Mouse (Mus musculus) heart, postnatal 25 days (tissue): ENCODE measurements around the gene 4930404N11Rik. TPM values are rescaled to one million over a fixed set of nuclear protein-coding genes. Genes with fewer than 3 reads are reported as not detected.

Experiments used
- DNase-seq: peaks from one replicate; pipeline ENCODE4 v3.0.0; 2022; ENCODE audit warnings: low spot score
- intact Hi-C: fragments of 180-260 bp; cut with DNase I; formaldehyde crosslinking; loops from one replicate; pipeline ENCODE4 v1.15.1; 2025
- microRNA-seq: library from miRNA; unstranded; fragments of <30 nt; microRNA quantifications from one replicate; pipeline ENCODE4 v1.2.0, GENCODE M21; 2022
- total RNA-seq, 2 experiments: library from RNA; stranded (reverse); gene quantifications; 2 replicates each; pipeline ENCODE4 v1.2.3; 2021

The 4930404N11Rik gene
- total RNA-seq, 2 experiments from 2014 or later = 0.78 to 1.2 TPM

- intact Hi-C loops = loop anchor here (2.0 kb wide), 1 partner anchor 27 kb away; the partner anchor contains the start of gene Pip5k1c
- no peak for DNase-seq
Observed at GRCm38 (mm10) chr10:81319741-81320549, 45.7 kb downstream of the 4930404N11Rik start.

DNA sequence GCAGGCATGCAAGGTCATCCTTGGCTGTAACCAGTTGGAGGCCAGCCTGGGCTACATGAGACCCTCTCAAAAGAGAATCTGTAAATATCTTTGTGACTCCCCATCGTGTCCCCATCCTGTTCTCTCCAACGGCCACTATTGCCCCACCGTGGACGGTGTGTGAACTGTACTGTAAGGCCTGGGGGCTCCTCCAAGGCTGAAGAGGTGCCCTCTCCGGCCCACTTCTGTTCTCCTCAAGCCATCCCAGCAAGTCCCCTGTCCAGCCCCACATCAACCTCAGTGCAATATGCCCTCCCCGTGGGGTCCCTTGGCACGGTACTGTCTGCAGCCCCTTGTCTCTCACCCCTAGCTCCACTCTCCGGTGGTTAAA is 46.3 kb downstream of the 4930404N11Rik start:
- intact Hi-C loops = no loop called here
- no peak for DNase-seq

DNA sequence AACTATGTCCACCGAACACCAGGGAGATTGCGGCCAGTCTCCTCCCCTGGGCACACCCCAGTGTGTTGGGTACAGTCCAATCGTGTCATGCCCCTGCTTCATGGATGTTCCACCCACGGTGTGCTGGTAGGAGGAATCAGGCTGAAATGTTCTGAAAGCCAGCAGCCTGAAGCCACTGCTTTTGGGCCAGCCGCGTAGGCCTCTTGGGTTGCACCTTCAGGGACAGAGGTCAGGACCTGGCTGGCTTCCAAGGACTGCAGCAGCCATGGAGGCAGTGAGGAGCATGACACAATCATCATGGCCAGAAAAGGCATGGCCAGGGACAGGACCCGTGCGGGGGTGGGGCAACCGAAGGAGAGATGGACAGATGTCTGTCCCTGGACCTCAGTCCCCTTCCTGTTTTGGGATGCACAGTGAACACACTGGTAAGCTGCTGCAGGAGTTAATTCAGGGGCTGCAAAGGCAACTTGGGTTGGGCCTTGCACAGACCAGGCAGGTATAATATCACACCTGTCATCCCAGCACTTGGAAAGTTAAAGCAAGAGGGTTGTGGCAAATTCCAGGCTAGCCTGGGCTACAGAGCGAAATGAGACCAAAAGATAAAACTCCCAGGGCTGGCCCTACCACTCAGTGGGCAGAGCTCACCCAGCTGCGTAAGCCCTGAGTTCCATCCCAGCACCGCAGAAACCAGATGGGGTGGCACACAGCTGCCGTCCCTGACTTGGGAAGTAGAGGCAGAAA is 46.9 kb downstream of the 4930404N11Rik start:
- DNase-seq = no peak
- intact Hi-C loops = no loop called here

DNA sequence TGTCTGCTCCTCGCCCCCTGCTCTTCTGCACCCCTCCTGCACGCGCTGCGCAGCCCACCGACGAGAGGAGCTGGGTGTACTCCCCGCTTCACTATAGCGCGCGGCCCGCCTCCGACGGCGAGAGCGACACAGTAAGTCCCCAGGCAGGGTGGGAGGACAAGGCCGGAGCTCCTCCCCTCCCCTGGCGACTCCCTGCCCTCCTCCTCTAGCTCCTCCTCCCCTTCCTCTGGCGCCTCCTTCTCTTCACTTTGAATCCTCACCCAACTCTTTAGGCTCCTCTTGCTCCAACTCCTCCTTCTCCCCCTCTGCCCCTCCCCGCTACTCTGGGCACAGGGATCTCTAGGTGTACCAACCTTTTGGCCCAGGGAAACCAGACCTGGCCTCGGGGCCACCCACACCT is 48.3 kb downstream of the 4930404N11Rik start:
- no peak for DNase-seq
- intact Hi-C loops = no loop called here

GRCm38 (mm10) chr10:81316338-81317060 is 49.1 kb downstream of the 4930404N11Rik start:
- intact Hi-C loops = no loop called here
- DNase-seq = no peak

- intact Hi-C loops = no loop called here
- DNase-seq = no peak
Observed at GRCm38 (mm10) chr10:81315587-81315986, 50.0 kb downstream of the 4930404N11Rik start.

GRCm38 (mm10) chr10:81314201-81314600 is 51.4 kb downstream of the 4930404N11Rik start:
- no peak for DNase-seq
- intact Hi-C loops = no loop called here

DNA sequence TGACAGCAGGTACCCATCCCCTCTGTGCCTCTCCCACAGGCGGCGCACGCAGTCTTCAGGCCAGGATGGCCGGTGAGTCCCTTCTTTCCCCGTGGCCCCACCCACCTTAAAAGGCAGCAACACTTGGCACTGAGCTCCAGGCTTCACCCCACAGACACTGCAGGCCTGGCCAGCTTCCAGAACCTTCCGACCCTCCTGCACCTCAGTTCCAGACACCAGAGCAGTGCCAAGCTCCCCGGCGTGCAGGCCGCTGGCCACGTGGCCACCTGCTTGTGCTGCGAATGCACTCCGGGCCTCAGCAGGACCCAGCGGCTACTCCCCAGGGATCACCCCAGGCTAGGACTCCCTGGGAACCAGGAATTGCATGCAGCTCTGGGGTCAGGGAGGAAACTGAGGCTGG is 52.0 kb downstream of the 4930404N11Rik start:
- intact Hi-C loops = no loop called here
- no peak for DNase-seq

Small RNAs within 50 kb of the gene (microRNA-seq; reads per million reads assigned to microRNA genes)
- gene Mir6913 = not detected

Other genes starting within 250 kb of the 4930404N11Rik start
- 10 to 100 TPM; 34.5 to 42.2 TPM for gene Zbtb7a, start 230.6 kb downstream of the 4930404N11Rik start, total RNA-seq
- gene Pias4, start 197.9 kb downstream of the 4930404N11Rik start, total RNA-seq = 10 to 100 TPM; 15.6 to 17.4 TPM
- gene Eef2, start 189.2 kb downstream of the 4930404N11Rik start, total RNA-seq = 1,000 to 10,000 TPM in 1 of 2 experiments, 100 to 1,000 TPM in 1; 925 to 1,035 TPM
- gene Dapk3, start 182.8 kb downstream of the 4930404N11Rik start, total RNA-seq = 10 to 100 TPM; 26.4 to 28.7 TPM
- gene 4930442H23Rik, start 182.0 kb downstream of the 4930404N11Rik start, total RNA-seq = not detected
- gene Nmrk2, start 163.8 kb downstream of the 4930404N11Rik start, total RNA-seq = 10 to 100 TPM in 1 of 2 experiments, 1 to 10 TPM in 1; 6.9 to 13.4 TPM
- under 1 TPM; 0.05 to 0.06 TPM for gene Atcay, start 135.0 kb downstream of the 4930404N11Rik start, total RNA-seq
- gene Zfr2, start 132.7 kb downstream of the 4930404N11Rik start, total RNA-seq = 1 to 10 TPM; 2.2 to 2.8 TPM
- gene Matk, start 112.9 kb downstream of the 4930404N11Rik start, total RNA-seq = under 1 TPM; 0.42 to 0.61 TPM
- gene Mrpl54, start 98.9 kb downstream of the 4930404N11Rik start, total RNA-seq = 10 to 100 TPM; 93.8 to 96.6 TPM
- gene Apba3, start 98.9 kb downstream of the 4930404N11Rik start, total RNA-seq = 100 to 1,000 TPM in 1 of 2 experiments, 10 to 100 TPM in 1; 98.4 to 123 TPM
- not detected for gene Tjp3, start 74.2 kb downstream of the 4930404N11Rik start, total RNA-seq
- 10 to 100 TPM; 30.0 to 33.7 TPM for gene Pip5k1c, start 72.9 kb downstream of the 4930404N11Rik start, total RNA-seq
- gene Cactin, start 44.7 kb downstream of the 4930404N11Rik start, total RNA-seq = 10 to 100 TPM; 13.5 to 16.6 TPM
- gene Tbxa2r, start 37.1 kb downstream of the 4930404N11Rik start, total RNA-seq = 1 to 10 TPM; 4.8 to 5.7 TPM
- gene Gipc3, start 22.6 kb downstream of the 4930404N11Rik start, total RNA-seq = 1 to 10 TPM; 4.8 to 5.4 TPM
- 10 to 100 TPM; 68.7 to 70.2 TPM for gene Hmg20b, start 15.3 kb downstream of the 4930404N11Rik start, total RNA-seq
- 10 to 100 TPM; 12.5 to 13.7 TPM for gene Mfsd12, start 8.3 kb downstream of the 4930404N11Rik start, total RNA-seq
- gene Fzr1, start 12.7 kb upstream of the 4930404N11Rik start, total RNA-seq = 10 to 100 TPM; 27.7 to 32.3 TPM
- gene Dohh, start 18.6 kb upstream of the 4930404N11Rik start, total RNA-seq = 10 to 100 TPM; 52.0 to 56.2 TPM
- gene Gm48551, start 18.6 kb upstream of the 4930404N11Rik start, total RNA-seq = under 1 TPM; 0.61 to 0.78 TPM
- under 1 TPM in 1 of 2 experiments, not detected in 1; 0.70 TPM for gene Gm48552, start 23.2 kb upstream of the 4930404N11Rik start, total RNA-seq
- 1 to 10 TPM; 2.0 TPM for gene Smim24, start 27.2 kb upstream of the 4930404N11Rik start, total RNA-seq
- gene Nfic, start 89.8 kb upstream of the 4930404N11Rik start, total RNA-seq = 100 to 1,000 TPM; 110 to 130 TPM
- gene Celf5, start 116.9 kb upstream of the 4930404N11Rik start, total RNA-seq = under 1 TPM; 0.17 to 0.47 TPM
- 10 to 100 TPM; 65.3 to 65.6 TPM for gene Ncln, start 130.6 kb upstream of the 4930404N11Rik start, total RNA-seq
- gene S1pr4, start 134.3 kb upstream of the 4930404N11Rik start, total RNA-seq = 1 to 10 TPM; 1.0 to 1.1 TPM
- 1 to 10 TPM in 1 of 2 experiments, under 1 TPM in 1; 0.81 to 1.0 TPM for gene Gna15, start 158.4 kb upstream of the 4930404N11Rik start, total RNA-seq
- gene Gna11, start 179.4 kb upstream of the 4930404N11Rik start, total RNA-seq = 10 to 100 TPM; 49.6 to 54.6 TPM
- gene Aes, start 193.7 kb upstream of the 4930404N11Rik start, total RNA-seq = 1,000 to 10,000 TPM; 1,086 to 1,128 TPM
- gene Tle2, start 208.7 kb upstream of the 4930404N11Rik start, total RNA-seq = 1 to 10 TPM; 8.4 to 9.7 TPM
- 1 to 10 TPM; 6.7 to 7.4 TPM for gene Tle6, start 235.3 kb upstream of the 4930404N11Rik start, total RNA-seq
- gene BC025920, start 240.5 kb upstream of the 4930404N11Rik start, total RNA-seq = 1 to 10 TPM; 1.9 to 2.8 TPM